Mouse (Mus musculus): ENCODE results near the gene Wnt7a. TPM values are rescaled to one million over a fixed set of nuclear protein-coding genes. Genes with fewer than 3 reads are reported as not detected.

Wnt7a gene
- polyA plus RNA-seq (2021; fragmentation: Nextera tagmentation) = 4.4 and 6.1 TPM in 2 replicates
- long read RNA-seq, experiment 1, partial matches to known transcripts = 0 of 10 reads
- long read RNA-seq, experiment 1, other reads (novel, unspliced or antisense) = 6 of 10 reads
- long read RNA-seq, experiment 2, transcript Wnt7a-201 (4 exons, 3,172 nt) = major isoform, 32 of 49 reads
- long read RNA-seq, experiment 2, partial matches to known transcripts = 3 of 49 reads
- long read RNA-seq, experiment 2, other reads (novel, unspliced or antisense) = 14 of 49 reads

GRCm38 (mm10) chr6:91410961-91411368, at the start of gene Wnt7a:
Wnt7a (minus strand) TSS chr6:91411363.

Other genes starting within 250 kb of the Wnt7a start
- gene Fbln2, start 198.9 kb downstream of the Wnt7a start, polyA plus RNA-seq (2021; fragmentation: Nextera tagmentation) = 2.4 and 2.7 TPM in 2 replicates
- 36.0 and 38.2 TPM in 2 replicates for gene Chchd4, start 62.2 kb upstream of the Wnt7a start, polyA plus RNA-seq (2021; fragmentation: Nextera tagmentation)
- 19.9 and 21.0 TPM in 2 replicates for gene Tmem43, start 62.3 kb upstream of the Wnt7a start, polyA plus RNA-seq (2021; fragmentation: Nextera tagmentation)
- gene Xpc, start 104.5 kb upstream of the Wnt7a start, polyA plus RNA-seq (2021; fragmentation: Nextera tagmentation) = 6.2 and 6.9 TPM in 2 replicates
- 82.5 and 86.2 TPM in 2 replicates for gene Lsm3, start 104.6 kb upstream of the Wnt7a start, polyA plus RNA-seq (2021; fragmentation: Nextera tagmentation)

All from layer of hippocampus, adult 6 months (tissue).